Mouse (Mus musculus) kidney, embryonic 16.5 days (tissue): Measurements from ENCODE around the gene Mospd3. TPM values are rescaled to one million over a fixed set of nuclear protein-coding genes. Genes with fewer than 3 reads are reported as not detected.
"Not testable (repeated sequence)": the region's sequence is repeated elsewhere in the genome, so short reads cannot be mapped to it uniquely, and the experiment has no call there.

Source experiments
- ATAC-seq: fragments of 200-750 bp; cut with Nextera tagmentation; 2 replicates; pipeline ENCODE4 v1.8.0; 2017; ENCODE audit warnings: moderate TSS enrichment; ENCODE audit not compliant: low FRiP score, low TSS enrichment
- H3K27ac ChIP-seq: fragments of 300-500 bp; sonication (generic); 2 replicates; pipeline ENCODE4 v1.5.1; 2014; ENCODE audit warnings: low read length
- H3K27me3 ChIP-seq: fragments of 300-500 bp; sonication (generic); 2 replicates; pipeline ENCODE4 v1.6.1; 2014; ENCODE audit warnings: low read length, control low read depth, mixed read lengths; ENCODE audit not compliant: insufficient read depth
- H3K36me3 ChIP-seq: fragments of 300-500 bp; sonication (generic); 2 replicates; pipeline ENCODE4 v1.6.1; 2014; ENCODE audit warnings: low read length, control low read depth, mixed read lengths; ENCODE audit not compliant: insufficient read depth
- H3K4me1 ChIP-seq: fragments of 300-500 bp; sonication (generic); 2 replicates; pipeline ENCODE4 v1.6.1; 2014; ENCODE audit warnings: low read length, control low read depth, mixed read lengths; ENCODE audit not compliant: insufficient read depth
- H3K4me2 ChIP-seq: fragments of 300-500 bp; sonication (generic); replicated peaks from 2 replicates; pipeline ENCODE4 v1.6.1; 2014; ENCODE audit warnings: low read depth, low read length
- H3K4me3 ChIP-seq: fragments of 300-500 bp; sonication (generic); 2 replicates; pipeline ENCODE4 v1.5.1; 2014; ENCODE audit warnings: mild to moderate bottlenecking, low read length
- H3K9ac ChIP-seq: fragments of 300-500 bp; sonication (generic); replicated peaks from 2 replicates; pipeline ENCODE4 v1.6.1; 2014; ENCODE audit warnings: low read length
- H3K9me3 ChIP-seq: fragments of 300-500 bp; sonication (generic); 2 replicates; pipeline ENCODE4 v1.6.1; 2016; ENCODE audit warnings: low read length, control low read depth
- WGBS: fragments of 180-500 bp; shearing (Covaris S2); extraction: QIAGEN DNeasy Blood & Tissue Kit; methylation state at CpG from one replicate; pipeline ENCODE4 v1.1.7; 2014; 5-methylcytosine and 5-hydroxymethylcytosine counted together
- polyA plus RNA-seq: library from polyadenylated mRNA; unstranded; fragments of >200 nt; fragmentation: Nextera tagmentation; extraction: Ambion mirVana; gene quantifications from 2 replicates; pipeline ENCODE4 v1.2.1, GENCODE M21; 2015

The Mospd3 gene
- polyA plus RNA-seq, 1 experiment from 2014 or later: 25.2 TPM

DNA sequence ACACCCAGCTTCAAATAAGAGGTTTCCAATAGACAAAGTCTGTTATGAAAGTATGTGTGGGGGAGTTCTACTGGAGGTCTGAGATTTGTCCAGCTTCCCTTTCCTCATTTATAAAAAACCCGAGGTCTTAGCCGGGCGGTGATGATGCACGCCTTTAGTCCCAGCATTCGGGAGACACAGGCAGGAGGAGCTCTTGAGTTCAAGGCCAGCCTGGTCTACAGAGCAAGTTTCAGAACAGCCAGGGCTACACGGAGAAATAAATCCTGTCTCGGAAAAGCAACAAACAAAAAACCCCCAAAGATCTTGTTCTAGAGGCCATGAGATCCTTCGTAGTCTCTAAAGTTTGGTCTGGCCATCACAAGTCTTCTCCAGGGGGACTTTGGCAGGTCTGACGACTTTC is 27.1 kb upstream of the Mospd3 start:
- ATAC-seq: no peak

DNA sequence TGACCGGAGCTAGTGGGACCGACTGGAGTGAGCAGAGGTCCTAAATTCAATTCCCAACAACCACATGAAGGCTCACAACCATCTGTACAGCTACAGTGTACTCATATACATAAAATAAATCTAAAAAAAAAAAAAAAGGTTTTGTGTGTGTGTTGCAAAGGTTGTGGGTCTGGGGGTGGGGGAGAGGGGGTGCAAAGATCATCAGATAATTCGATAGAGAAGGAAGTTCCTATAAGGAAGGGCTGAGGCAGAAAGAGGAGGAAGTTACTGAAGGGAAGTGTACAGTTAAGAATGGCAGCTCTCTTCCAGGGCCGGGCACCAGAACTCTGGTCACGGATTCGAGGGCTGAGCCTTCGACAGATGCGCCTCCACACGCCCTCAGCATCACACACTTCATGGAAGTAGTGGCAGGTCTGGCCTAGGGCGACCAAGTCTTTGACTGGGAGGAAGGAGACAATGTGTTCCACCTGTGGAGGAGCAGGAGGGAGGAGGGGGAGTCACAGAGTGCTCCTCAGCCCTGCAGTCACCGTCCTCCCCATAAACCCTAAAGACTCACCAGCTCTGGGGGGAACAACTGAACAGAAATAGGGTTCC is 23.2 kb upstream of the Mospd3 start:
- 80% methylated on average over 11 of the region's 11 CpGs for WGBS
- no peak for ATAC-seq
- H3K27me3 ChIP-seq: no peaks in the 10 kb centered on the region
- H3K27ac ChIP-seq: no peak overlapping the region
- H3K9ac ChIP-seq: no peak overlapping the region
- no peak overlapping the region for H3K4me3 ChIP-seq
- H3K4me2 ChIP-seq: no peak overlapping the region
- H3K4me1 ChIP-seq: 0 out of 2 replicates have a peak, but pooled peaks cover 5% of the 10 kb centered on the region
- no peaks in the 10 kb centered on the region for H3K36me3 ChIP-seq
- H3K9me3 ChIP-seq: no peaks in the 10 kb centered on the region

More for the DNA sequence above, 27.1 kb upstream of the Mospd3 start:
- peak overlapping the region; percentile 65 for H3K4me2 ChIP-seq
- 0 out of 2 replicates have a peak, but pooled peaks cover under 1% of the 10 kb centered on the region for H3K36me3 ChIP-seq
- 3% methylated on average over 9 of the region's 9 CpGs for WGBS
- H3K9me3 ChIP-seq: no peaks in the 10 kb centered on the region
- H3K4me3 ChIP-seq: peak overlapping the region; percentile 58
- no peaks in the 10 kb centered on the region for H3K27me3 ChIP-seq
- peak overlapping the region; percentile 70 for H3K9ac ChIP-seq
- peaks cover 39% of the 10 kb centered on the region for H3K4me1 ChIP-seq
- peak overlapping the region; percentile 80 for H3K27ac ChIP-seq

DNA sequence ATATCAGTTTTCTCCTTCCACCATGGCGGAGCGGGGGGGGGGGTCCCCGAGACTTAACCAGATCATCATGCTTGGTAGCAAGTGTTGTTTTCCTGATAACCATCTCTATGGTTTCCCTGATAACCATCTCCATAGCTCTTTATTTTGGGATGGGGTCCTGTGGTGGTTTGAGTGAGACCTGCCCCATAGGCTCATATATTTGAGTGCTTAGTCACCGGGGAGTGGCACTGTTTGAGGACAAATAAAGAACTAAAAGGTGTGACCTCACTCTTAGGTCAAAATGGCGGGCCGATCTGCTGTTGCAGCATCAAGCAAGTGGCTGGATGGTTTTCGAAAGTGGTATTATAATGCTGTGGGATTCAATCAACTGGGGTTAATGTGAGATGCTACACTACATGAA is 14.5 kb upstream of the Mospd3 start:
- H3K36me3 ChIP-seq: no peaks in the 10 kb centered on the region
- no peak overlapping the region for H3K4me2 ChIP-seq
- H3K9ac ChIP-seq: no peak overlapping the region
- ATAC-seq: no peak
- H3K27me3 ChIP-seq: no peaks in the 10 kb centered on the region
- H3K4me1 ChIP-seq: peaks cover 31% of the 10 kb centered on the region
- no peak overlapping the region for H3K27ac ChIP-seq
- no peak overlapping the region for H3K4me3 ChIP-seq
- WGBS: 85% methylated on average over 7 of the region's 7 CpGs
- no peaks in the 10 kb centered on the region for H3K9me3 ChIP-seq

DNA sequence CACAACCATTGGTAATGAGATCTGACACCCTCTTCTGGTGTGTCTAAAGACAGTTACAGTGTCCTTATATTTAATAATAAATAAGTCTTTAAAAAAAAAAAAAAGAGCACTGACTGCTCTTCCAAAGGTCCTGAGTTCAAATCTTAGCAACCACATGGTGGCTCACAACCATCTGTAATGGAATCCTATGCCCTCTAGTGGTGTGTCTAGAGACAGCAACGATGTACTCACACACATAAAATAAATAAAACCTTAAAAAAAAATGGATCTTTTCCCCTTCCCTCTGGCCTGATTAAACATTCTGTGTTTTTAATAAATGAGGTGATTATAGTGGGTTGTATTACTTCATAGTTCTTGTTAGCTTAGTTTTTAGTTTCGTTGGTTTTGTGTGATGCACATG is 14.1 kb upstream of the Mospd3 start:
- H3K36me3 ChIP-seq, ATAC-seq: not testable (repeated sequence)

DNA sequence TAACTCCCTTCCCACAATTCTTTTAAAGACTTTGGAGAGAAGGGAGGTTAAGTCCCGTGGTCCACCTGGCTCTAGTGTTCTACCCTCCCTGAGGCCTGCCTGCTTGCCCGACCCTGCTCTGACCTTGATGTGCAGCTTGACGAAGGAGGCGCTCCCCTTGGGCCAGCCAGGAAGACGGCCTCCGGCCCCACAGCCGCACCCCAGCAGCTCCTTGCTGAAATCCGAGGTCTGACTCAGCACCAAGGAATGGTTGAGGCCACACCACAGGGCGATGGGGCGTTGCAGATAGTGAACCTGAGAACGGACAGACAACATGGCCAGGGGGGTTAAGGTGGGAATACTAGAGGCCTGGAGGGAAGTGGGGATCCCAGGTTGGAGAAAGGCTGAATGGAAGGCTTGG is 12.7 kb upstream of the Mospd3 start, which contains the start of gene Pcolce:
Gene Pcolce, minus strand, starts transcription at position 235 of the 400 bp plus-strand sequence.
- Histone ChIP-seq H3K9ac (0 out of 2 replicates have a peak within 1 kb of the TSS, but pooled peaks have one; percentile 35), H3K27me3 (no peaks in the 10 kb centered on the region), H3K4me3 (no peak within 1 kb of the TSS), H3K9me3 (no peaks in the 10 kb centered on the region), H3K27ac (no peak within 1 kb of the TSS), H3K4me2 (0 out of 2 replicates have a peak within 1 kb of the TSS, but pooled peaks have one; percentile 2), H3K4me1 (peaks cover 48% of the 10 kb centered on the region), H3K36me3 (no peaks in the 10 kb centered on the region)
- no peak for ATAC-seq
- WGBS: 21% methylated on average over 11 of the region's 11 CpGs

More for the DNA sequence above, 14.1 kb upstream of the Mospd3 start:
- H3K4me2 ChIP-seq, H3K27ac ChIP-seq, H3K9ac ChIP-seq, H3K27me3 ChIP-seq, H3K9me3 ChIP-seq, H3K4me3 ChIP-seq: not testable (repeated sequence)
- 92% methylated on average over 2 of the region's 2 CpGs for WGBS
- peaks cover 35% of the 10 kb centered on the region for H3K4me1 ChIP-seq

DNA sequence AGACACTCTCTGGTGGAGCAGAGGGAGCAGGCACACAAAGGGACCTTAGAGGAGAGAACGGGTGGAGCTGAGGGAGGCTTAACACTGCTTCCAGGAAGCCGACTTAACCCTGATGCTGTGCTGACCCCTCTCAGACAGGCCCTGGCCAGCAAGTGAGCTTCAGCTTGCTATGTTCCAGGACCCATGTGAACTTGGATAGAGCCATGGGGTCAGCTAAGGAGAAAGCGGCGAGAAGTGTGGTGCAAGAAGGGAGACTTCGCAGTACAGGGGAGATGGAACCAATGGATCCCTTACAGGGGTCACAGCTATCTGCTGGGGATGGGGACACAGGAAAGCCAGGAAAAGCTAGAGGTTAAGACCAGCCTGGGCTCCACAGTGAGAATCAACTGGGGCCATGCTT is 12.2 kb upstream of the Mospd3 start:
- H3K9ac ChIP-seq: 0 out of 2 replicates have a peak overlapping the region, but pooled peaks have one; percentile 35
- 61% methylated on average over 5 of the region's 5 CpGs for WGBS
- H3K4me2 ChIP-seq: no peak overlapping the region
- no peak overlapping the region for H3K4me3 ChIP-seq
- no peaks in the 10 kb centered on the region for H3K9me3 ChIP-seq
- H3K27me3 ChIP-seq: no peaks in the 10 kb centered on the region; the same call in 1 of the 2 replicates
- H3K36me3 ChIP-seq: no peaks in the 10 kb centered on the region
- H3K4me1 ChIP-seq: peaks cover 53% of the 10 kb centered on the region
- ATAC-seq: no peak
- no peak overlapping the region for H3K27ac ChIP-seq

DNA sequence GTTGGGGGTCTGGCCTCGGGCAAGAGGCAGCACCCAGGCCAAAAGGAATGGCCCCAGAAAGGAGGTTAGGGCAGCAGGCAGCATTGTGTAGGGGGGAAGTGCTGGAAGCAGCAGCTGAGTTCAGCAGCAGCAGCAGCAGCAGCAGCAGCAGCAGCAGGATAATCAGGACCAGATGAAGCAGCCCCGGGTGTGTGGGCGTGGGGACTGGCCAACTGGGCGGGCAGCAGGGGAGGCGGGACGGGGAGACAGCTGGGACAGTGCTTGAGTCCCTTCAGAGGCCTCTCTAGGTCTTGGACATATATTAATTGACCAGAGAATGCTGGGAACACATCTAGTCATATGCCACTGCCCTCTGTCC is 10.4 kb upstream of the Mospd3 start:
- Histone ChIP-seq H3K9ac (peak overlapping the region; percentile 66), H3K36me3 (peaks cover 9% of the 10 kb centered on the region), H3K27me3 (no peaks in the 10 kb centered on the region; the same call in 1 of the 2 replicates), H3K9me3 (no peaks in the 10 kb centered on the region), H3K4me3 (peak overlapping the region; percentile 46), H3K27ac (peak overlapping the region; percentile 96), H3K4me2 (peak overlapping the region; percentile 58), H3K4me1 (peaks cover 56% of the 10 kb centered on the region)
- 3% methylated on average over 6 of the region's 6 CpGs for WGBS
- ATAC-seq: peak; percentile 82

DNA sequence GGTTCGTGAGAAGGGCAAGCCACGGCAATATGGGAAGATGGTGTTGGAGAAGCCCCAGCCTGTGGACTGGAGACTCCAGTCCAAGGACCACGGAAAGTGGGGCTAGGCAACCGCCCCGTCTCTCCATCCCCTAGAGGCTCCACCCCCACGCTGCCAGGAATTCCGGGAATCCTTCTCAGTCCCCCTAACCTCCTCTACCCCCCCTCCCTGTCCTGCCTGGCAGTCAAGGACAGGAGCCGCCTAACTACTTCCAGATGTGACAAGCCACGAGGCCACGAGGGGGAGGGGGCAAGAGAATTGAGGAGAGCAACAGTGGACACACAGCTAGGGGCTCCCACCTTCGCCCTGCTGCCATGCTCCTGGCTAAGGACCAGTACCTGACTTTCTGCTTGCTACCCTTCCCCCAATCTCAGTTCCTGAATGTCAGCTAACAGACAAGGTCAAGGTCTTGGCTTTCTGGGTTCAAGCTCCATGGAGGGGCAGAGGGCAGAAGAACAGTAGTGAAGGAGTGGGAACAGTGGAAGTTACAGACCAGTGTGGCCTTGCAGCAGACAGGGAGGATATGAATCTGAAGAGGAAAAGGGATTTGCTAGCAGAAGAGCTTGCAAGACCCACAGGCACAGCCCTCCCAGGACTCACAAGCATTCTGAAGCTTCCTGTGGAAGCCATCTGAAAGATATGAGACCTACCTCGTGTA is 9.8 kb upstream of the Mospd3 start:
- ATAC-seq: peak; percentile 59
- 2% methylated on average over 12 of the region's 12 CpGs for WGBS

DNA sequence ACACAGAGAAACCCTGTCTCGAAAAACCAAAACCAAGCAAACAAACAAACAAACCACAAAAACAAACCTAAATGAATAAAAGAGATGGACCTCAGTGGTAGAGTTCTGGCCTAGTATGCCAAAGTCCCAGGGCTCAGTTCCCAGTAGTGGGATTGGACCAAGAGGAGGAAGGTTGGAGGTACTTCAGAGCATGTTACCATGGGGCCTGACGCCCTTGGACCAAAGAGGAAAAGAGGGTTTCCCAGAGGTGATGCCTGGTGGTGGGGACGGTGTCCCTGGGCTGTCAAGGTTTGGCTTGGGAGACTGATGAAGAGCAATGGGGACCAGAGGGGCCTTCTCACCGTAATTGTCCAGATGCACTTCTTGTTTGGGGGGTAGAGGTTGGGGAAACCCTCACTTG is 9.2 kb upstream of the Mospd3 start:
- peak overlapping the region; percentile 96 for H3K27ac ChIP-seq
- no peaks in the 10 kb centered on the region; the same call in 1 of the 2 replicates for H3K27me3 ChIP-seq
- peak overlapping the region; percentile 58 for H3K4me2 ChIP-seq
- H3K9ac ChIP-seq: peak overlapping the region; percentile 66
- H3K4me3 ChIP-seq: peak overlapping the region; percentile 46
- H3K36me3 ChIP-seq: peaks cover 12% of the 10 kb centered on the region
- WGBS: 44% methylated on average over 4 of the region's 4 CpGs
- ATAC-seq: no peak
- H3K4me1 ChIP-seq: peaks cover 56% of the 10 kb centered on the region
- H3K9me3 ChIP-seq: no peaks in the 10 kb centered on the region

More for the DNA sequence above, 9.8 kb upstream of the Mospd3 start:
- no peaks in the 10 kb centered on the region for H3K9me3 ChIP-seq
- peak overlapping the region; percentile 66 for H3K9ac ChIP-seq
- peaks cover 56% of the 10 kb centered on the region for H3K4me1 ChIP-seq
- peaks cover 12% of the 10 kb centered on the region for H3K36me3 ChIP-seq
- peak overlapping the region; percentile 58 for H3K4me2 ChIP-seq
- peak overlapping the region; percentile 96 for H3K27ac ChIP-seq
- no peaks in the 10 kb centered on the region; the same call in 1 of the 2 replicates for H3K27me3 ChIP-seq
- H3K4me3 ChIP-seq: peak overlapping the region; percentile 46

DNA sequence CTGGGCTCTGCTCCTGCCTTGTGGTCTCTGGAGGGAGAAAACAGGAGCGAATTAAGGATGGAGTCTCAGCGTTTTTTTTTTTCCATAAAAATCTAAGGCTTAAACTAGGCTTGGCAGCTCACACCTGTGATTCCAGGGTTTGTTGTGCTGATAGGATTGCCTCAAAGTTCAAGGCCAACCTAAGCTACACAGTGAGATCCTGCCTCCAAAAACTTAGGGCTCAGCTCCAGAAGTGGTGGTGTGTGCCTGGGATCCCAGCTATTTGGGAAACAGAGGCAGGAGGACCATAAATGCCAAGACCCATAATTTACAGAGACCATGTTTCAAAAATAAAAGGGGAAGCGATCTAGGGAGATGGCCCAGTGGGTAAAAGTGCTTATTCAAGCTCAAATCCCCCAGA is 8.4 kb upstream of the Mospd3 start:
- peaks cover 56% of the 10 kb centered on the region for H3K4me1 ChIP-seq
- H3K9me3 ChIP-seq: no peaks in the 10 kb centered on the region
- H3K9ac ChIP-seq: no peak overlapping the region
- H3K4me2 ChIP-seq: peak overlapping the region; percentile 58
- no peaks in the 10 kb centered on the region; the same call in 1 of the 2 replicates for H3K27me3 ChIP-seq
- peaks cover 12% of the 10 kb centered on the region for H3K36me3 ChIP-seq
- no peak overlapping the region for H3K27ac ChIP-seq
- ATAC-seq: no peak
- no peak overlapping the region for H3K4me3 ChIP-seq
- 49% methylated on average over 3 of the region's 3 CpGs for WGBS
